Mouse (Mus musculus) cerebellum, postnatal 10 days (tissue): Measurements from ENCODE around the gene Aim2.
A peak's percentile ranks its signal among the peaks of the same experiment; 100 is the strongest.
"Not testable (repeated sequence)": the region's sequence is repeated elsewhere in the genome, so short reads cannot be mapped to it uniquely, and the experiment has no call there.

Experiments used
- DNase-seq, 2 experiments: peaks; one replicate each; pipeline ENCODE4 v3.0.0; 2021; ENCODE audit warnings: mixed read lengths in 2 of 2

Aim2 gene

DNA sequence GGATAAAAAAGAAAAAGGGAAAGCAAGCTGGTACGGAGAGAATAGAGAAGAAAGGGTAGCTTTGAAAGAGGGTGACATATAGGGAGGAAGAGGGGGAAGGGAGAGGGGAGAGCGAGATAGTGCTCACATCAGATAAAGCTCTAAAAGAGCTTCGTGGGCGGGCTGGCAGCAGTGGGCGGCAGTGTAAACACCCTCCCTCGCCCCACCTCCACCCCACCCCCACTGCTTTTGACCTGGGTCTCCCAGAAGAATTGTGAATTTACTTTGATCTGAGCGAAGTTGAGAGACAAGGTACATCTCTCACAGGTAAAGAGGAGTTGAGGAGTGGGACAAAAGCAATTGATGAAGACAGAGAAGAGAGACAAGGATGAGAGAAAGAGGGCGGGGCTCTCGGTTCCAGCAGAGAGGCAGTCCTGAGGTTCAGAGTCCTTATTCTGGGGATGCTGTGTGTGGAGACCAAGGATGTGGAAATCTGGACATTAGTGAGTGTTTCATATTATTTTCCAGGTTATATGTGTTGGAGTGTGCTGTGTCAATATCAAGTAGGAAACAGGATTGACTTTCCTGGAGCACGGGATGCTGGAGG lies at the start of gene Aim2:
Gene Aim2 (plus strand): TSS at position 508 of the 586 bp plus-strand sequence.
- no peak for DNase-seq

DNA sequence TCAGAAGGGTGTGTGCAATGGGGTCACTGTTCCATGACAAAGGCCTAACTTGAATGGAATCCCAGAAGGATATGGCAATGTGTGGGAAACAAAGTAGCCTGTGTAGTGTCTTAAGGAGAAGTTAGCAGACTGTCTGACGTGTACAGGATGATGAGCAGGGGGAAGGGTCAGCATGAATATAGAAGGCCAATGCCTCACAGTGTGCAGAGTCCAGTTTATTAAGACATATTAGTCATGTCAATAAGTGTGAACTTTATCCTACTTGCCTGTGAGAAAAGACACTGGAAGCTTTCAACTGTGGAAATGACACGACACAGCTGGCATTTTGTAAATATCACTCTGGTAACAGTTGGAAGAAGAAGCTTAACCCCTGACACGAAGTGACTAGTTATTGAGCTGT lies 47.9 kb upstream of the Aim2 start:
- not testable (repeated sequence) for DNase-seq

DNA sequence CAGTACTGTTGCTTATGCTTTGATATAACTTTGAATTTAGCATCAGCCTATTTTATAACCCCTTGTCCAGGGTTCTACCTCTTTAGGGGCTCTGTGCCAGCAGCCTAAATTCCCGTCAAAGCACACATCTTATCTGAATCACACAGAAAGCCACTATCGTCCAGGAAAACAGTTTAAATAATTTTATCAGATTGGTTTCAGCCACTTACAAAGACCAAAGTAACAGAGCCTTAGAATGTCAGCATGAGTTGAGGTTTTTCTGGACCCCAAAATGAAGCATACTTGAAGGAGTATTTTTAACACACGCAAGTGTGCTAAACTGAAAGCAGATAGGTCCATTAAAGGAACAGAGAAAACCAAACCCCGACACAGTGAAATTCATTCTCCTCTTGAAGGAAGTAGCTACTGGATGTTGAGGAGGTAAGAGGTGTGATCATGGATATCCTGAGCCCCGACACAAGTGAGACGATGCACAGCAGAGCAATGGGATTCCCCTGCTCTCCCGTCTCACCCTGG lies 37.1 kb upstream of the Aim2 start:
- not testable (repeated sequence) for DNase-seq

DNA sequence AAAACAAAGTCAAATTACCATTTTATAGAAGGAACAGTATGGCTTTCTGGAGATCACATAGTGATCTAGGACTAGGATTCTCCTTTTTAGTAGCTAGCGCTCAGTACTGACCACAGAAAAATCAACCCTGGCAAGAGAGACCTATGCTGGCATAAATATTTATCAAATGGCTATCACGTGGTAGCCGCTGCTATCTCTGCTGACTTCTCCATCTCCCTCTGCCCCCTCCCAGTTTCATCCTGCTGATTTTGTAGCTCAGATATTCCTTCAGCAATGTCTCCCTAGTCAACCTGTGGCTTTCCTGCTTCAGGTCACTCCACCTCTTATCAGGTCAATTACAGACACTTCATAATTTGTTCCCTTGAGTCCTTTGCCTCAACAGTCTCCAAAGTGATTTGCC lies 35.0 kb upstream of the Aim2 start:
- DNase-seq, result no peak

DNA sequence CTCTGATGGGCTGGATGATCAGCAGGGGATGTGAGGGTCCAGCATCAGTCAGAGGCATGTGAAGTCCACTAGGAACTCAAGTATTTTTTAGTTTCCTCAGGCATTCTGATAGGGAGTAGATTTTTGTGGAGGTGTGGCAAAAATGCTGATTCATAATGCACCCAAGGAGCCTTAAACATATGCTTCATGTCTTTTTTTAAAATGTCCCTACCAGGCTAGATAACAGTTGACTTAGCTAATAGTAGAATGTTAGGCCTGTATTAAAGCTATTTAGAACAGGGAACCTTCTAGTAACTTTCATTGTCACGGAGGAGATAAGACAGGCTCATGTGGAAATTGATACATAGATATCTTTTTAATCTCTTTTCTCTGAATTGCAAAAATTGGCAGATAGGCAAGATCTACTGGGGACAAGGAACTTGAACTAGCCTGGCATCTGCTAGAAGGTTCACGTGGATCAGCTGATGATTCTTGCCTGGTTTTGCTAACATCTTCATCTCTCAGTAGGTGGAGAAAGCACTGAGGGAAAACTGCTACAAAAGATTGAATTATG lies 32.7 kb upstream of the Aim2 start:
- DNase-seq, result no peak

DNA sequence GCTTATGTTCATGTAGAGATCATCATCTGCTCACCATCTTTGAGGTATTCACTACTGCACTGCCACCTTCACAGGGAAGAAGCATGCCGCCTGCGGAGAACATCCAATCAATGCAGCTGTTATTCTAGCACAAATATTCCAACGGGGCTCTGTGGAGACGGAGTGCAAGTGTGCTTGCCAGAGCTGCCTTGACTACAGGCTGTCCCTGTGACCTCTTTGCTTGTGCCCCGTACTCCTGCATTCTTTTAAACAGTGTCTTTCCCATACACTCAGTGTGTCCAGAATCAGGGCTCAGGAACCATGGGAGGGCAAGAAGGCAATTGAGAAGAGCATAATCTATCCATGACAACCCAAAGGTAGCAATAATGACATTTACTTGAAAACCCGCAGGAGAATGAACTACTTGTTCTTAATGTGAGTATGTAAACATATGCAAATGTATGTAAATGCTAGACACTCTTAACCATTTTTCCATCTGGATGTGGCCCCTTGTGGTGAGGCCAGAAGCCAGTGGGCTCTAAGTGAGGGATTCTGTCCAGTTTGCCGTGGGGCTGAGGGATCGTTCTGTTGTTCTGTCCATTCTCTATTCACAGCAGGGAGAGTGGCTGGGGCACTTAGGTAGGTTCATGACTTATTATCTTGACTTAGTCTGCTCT lies 29.0 kb upstream of the Aim2 start:
- no peak for DNase-seq

DNA sequence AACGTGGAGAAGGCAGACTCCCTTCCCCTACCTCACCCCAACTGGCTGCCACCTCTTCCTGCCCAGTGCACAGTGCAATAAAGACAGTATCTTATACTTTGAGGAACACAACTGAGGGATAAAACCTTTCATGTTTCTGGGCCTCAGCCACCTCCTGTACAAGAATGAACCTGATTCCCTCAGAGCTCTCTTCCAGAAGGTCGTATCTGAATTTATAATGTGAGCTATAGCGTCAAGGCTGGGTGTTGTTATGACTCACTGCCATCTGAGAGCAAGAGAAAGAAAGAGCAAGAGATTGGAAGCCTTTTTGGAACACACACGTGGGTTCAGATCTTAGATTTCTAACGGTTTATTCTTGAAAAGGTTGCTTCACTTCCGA lies 28.4 kb upstream of the Aim2 start:
- DNase-seq, result no peak

DNA sequence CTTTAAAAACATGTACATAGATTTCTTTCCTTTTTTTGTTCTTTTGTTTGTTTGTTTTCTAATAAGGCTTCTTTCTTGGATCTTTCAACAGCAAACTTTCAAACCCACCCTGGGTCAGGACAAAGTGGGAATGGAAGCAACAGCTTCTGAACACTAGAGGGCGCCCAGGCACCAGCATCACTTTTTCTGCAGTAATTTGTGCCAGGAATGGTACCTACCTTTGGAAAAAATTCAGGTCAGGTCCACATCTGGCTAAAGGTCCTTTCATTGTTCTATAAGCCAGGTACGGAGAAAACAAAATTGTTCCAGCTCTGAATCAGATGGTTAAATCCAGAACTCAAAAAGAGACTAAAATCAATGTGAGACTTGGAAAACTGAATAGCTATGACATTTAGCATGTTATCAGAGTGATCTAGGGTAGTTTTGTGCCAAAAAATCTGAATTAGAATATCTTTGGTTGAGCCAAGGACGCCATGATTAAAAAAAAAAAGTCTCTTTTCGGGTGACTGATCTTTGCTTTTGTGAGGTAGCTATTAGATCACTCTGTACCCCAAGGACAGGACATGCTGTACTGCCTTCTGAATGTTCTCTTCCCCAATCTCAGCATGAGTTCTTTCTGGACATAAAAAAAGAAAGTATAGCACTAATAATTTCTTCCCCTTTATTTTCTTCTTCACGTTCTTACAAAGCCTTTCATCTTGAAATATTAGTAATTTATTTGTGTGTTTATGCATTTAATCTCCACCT lies 26.7 kb upstream of the Aim2 start:
- peak; percentile 80 to 88 for DNase-seq

DNA sequence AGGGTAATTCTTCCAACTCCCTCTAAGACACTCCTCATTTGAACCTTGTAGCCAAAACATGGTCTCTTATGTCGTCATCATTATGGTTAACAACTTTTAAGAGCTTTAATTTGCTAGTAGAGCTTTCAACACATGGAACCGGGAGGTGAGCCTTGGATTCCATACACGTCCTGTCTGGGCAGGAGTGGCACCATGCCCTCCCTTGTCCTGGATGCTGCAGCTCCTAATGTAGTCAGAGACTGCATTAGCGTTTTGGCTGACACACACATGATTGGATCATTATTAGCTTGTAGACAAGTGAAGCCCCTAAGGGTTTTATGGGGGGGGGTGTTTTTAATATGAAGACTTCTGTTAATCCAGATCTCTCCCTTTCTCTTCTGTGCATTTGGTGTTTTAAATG lies 25.7 kb upstream of the Aim2 start:
- DNase-seq, result peak; percentile 38 to 58

DNA sequence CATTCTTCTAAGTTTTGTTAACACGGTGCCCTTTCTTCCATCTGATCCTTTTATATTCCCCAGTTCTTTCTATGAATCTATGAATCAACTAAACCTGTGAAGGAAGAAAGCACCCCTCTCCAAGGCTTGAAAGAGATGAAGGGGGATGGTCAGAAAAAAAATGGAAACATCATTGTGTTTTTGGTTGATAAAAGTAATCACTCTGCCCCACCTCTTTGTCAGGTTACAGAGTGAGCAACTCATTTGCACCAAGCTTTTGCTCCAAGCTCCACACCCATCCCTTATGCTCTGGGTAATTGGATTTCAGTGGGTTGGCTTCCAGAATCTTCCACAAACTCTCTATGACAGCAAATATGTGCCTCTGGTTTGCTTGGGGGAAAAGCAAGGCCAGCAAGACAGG lies 25.3 kb upstream of the Aim2 start:
- peak in 1 of 2 experiments; percentile 16 for DNase-seq

DNA sequence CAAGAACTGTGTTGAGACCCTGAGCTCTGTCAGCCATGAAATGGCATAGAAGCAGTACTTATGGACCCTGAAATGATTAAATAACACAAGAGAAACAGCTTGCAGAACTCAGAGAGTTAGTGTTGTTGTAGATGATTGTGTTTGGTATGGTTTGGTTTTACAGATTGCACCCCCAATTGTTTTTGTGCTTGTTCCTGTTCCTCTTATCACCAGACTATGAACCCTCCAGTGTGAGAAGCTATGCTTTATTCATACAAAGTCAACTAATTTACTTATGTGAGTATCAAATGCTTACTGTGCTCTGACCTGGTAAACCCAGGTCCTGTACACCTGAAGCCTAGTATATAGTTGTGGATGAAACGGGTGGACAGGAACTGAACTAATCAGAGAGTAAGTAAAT lies 24.1 kb upstream of the Aim2 start:
- DNase-seq, result no peak

DNA sequence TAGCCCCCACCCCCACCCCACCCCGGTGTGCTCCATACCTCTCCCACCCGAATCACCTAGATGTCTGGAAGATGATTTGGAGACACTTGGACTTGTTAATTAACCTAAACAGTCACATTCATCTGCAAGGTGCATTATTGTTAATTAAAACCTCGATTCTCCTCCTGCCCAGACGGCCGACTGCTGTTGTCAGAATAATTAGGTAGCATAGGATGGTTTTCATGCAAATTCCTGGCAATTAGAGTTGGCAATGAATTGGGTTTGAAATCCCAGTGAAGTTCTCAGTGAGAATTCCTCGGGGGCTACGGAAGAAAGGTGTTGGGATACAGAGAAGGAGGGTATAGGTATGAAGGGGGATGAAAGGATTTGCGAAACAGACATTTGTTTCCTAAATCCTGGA lies 22.2 kb upstream of the Aim2 start:
- peak in 1 of 2 experiments; percentile 8 for DNase-seq

DNA sequence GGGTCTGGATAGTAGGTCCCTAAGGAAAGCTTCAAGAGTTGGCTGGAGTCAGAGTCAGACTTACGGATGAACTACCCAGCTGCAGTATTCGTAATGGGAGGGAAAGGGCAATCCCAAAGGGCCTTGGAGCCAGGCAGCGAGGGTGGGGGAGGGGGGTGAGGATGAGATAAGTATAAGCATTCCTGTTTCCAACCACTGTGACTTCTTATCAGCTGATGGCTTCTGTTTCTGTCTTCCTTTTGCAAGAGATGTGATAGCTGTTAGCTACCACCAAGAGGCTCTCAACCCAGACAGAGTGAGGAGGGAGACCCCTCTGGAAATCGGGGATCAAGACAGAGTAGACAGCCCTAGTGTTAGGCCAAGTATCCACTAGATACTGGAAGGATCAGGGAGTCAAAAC lies 21.5 kb upstream of the Aim2 start:
- peak in 1 of 2 experiments; percentile 9 for DNase-seq

DNA sequence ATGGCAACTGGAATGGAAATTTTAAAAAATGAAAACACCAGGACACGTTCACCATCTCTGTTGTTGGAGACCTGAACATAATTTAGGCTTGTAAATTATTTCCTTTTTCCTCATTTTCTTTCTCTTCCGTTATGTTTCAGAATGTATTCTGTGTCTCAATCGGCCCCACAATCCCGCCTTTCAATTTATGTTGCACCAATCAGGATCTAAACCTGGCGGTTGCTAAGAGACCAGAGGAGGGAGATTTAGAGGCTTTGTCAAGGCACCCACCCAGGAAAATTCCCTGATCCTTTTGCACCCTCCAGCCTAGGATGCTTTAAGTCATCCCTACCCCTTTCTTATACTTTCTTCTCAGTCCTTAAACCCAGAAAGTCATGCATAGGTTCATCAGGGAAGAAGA lies 20.9 kb upstream of the Aim2 start:
- peak in 1 of 2 experiments; percentile 31 for DNase-seq

DNA sequence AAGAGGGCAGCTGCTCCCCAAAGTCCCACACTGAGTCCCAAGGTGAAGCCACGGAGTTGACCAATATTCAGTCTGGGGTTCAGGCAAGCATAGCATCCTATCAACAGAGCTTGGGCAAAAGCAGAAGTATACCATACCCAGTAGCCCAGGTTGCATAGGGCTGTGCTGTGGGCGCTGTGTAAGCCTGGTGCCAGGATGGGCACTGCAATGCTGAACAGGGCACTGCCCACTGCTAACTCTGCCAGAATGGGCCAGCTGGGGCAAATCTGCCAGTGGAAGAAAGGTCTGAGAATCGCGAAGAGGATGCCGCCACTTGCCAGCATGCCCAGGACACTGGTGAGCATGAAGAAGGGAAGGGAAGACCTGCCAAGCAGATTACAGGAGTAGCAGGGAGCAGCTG lies 18.3 kb upstream of the Aim2 start:
- peak; percentile 77 to 83 for DNase-seq

DNA sequence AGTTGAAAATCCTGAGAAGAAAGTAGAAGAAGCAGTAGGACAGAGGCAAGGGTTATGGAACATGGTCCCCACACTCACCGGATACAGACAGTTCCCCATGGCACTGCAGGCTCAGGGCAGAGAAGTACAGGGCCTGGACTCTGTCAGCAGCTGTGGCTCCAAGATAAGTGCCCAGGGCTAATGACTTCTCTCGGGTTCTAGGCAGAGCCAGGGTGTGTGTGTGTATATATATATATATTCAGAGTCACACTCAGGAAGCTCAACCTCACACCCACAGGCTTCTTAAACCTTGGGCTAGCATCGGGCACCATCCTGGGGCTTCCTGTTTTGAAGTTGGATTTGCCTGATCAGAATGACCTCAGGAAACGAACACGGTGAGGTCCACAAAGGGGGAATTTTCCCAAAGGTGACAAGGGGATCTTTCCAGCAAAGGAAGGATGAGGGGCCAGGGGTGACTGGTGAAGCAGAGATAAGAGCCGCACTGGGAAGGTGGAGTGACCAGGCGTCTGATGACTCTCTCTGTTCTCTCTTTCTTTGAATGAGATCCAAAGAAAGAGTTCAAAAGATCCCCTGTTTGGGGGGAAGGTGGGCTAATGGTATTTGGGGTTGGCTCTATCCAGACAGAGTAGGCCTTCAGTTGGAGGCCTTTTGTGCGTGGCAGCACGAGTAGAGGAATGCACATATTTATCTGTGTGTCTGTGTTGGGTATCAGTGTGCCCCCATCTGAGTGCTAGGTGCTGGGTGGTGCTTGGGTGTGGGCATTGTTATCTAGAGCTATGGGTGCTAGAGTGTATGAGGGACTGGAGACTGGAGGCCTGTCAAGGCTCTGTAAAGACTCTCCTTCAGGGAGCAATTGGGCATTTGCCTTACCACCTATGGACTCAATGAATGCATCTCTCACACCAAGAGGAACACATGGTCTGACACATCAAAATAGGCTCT lies 17.1 kb upstream of the Aim2 start, which contains the start of gene Ackr1:
Gene Ackr1 (minus strand): TSS at position 439 of the 942 bp plus-strand sequence.
- DNase-seq, result peak in 1 of 2 experiments; percentile 25

DNA sequence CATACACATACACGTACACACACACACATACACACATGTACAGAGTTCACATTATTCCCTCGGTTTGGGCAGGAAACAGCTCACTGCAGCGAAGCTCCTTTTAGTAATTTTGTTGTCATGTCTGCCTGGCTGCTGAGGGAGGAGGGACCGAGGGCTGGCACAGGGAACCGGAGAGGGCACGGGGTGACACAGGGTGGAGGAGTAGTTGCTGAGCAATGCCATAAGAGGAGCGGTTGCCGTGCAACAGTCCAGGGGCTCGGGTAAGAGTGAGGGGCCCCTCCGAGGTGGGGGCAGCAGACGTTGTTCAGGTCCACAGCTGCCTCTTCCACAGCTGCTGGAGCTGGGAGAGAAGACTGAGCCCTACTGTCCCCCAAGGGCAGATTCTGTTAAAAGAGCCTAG lies 14.8 kb upstream of the Aim2 start:
- DNase-seq, result no peak

DNA sequence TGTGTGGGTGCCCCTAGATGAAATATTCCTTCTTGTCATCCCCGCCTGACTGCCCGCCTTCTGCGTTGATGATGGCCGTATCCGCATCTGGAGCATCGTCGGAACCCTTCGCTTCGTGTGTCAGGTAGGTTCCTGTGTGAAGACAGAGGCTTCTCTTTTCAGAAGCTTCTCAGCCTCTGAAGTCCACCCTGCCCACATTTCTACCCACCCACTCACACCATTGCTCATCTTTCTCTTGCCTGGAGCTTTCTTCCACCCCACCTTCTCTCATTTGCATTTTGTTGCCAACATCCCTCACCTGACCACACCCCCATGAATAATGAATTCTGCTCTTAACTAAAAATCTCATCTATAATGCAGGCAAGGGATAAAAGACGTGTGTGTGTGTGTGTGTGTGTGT lies 13.7 kb upstream of the Aim2 start:
- DNase-seq, result no peak

DNA sequence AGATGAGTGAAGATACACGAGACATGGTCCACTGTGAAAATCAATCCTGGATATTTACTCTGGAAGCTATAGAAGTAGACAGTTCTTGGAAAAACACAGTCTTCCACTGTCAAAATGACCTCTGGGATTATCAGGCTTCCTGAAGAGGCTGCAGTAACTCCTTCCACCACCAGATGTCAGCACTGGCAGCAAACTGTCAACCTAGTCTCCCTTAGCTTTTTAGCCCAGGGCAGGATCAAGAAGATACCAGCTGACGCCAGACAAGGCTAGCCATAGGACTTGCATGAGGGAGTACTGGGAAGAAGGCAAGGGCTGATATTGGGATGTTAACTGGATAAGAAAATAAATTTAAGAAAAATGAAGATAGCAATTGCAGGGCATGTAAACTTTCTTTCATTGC lies 11.1 kb upstream of the Aim2 start:
- DNase-seq, result peak; percentile 87 to 91

DNA sequence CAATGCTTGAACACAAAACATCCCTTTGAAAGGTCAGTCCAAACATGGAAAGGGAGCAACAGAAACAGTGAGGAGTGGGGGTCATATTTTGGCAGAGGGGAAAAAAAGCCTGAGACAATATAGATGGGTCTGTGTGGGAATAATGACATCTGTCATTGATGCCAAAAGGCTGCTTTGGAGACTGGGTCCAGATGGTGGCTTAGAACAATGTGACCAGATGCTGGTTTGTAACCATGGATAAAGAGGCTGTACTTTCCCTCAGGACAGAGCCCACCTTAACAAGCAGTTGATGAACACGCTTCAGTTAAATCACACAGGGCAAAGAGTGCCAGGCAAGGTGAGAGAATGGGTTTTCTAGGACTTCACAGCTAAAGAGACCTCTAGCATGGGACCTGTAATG lies 8.3 kb upstream of the Aim2 start:
- DNase-seq, result peak in 1 of 2 experiments; percentile 42

DNA sequence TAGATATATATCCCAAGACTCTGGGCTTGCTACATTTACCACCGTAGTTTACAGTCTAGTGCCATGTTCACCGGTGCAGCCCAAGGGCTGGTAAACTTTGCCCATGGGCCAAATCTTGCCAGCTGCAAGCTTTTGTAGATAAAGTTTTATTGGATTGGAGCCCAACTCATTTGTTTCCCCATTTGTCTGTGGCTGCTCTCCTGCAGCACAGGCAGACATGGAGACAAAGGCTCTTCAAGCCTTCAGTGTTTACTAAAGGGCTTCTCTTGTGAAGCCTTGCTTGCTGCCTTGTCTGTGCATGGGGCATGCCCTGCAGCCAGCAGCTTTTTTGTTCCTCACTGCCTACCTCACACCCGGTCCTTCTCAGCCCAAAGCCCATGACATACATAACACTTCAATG lies 6.7 kb upstream of the Aim2 start:
- DNase-seq, result no peak

DNA sequence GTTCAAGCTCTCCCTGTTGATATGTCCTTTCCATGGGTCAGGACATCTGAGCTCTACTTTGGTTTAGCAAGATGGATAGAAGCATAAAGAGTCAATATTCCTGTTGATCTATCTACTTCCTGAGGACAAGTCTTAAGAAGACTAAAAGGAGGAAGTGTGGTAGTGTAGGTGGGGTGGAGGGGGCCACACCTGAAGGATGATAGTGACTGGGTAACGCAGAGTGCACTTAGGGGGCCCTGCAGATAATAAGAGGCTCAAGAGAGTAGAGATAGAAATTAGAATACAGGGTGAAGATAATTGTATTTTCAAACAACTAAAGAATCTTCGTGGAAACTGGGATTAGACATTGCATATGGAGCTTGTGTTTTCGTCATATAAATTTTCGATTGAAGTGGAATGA lies 5.6 kb upstream of the Aim2 start:
- no peak for DNase-seq
